Mouse (Mus musculus): ENCODE data around the gene Olfr1353. TPM values are rescaled to one million over a fixed set of nuclear protein-coding genes. Genes with fewer than 3 reads are reported as not detected.
"Not testable (repeated sequence)": the region's sequence is repeated elsewhere in the genome, so short reads cannot be mapped to it uniquely, and the experiment has no call there.

Gene Olfr1353
- not detected in 2 replicates for polyA plus RNA-seq (2015; fragmentation: Nextera tagmentation; extraction: Ambion mirVana)

GRCm38 (mm10) chr10:78963009-78963408 is at the start of gene Olfr1353:
Olfr1353 (plus strand) TSS chr10:78963309.
- H3K27ac ChIP-seq; H3K4me2 ChIP-seq; H3K27me3 ChIP-seq; H3K9me3 ChIP-seq; ATAC-seq (ENCODE audit: insufficient number of reproducible peaks, low FRiP score, low TSS enrichment, low read depth); H3K4me1 ChIP-seq; H3K36me3 ChIP-seq; H3K4me3 ChIP-seq; H3K9ac ChIP-seq: not testable (repeated sequence)

GRCm38 (mm10) chr10:78950336-78950735 is 12.8 kb upstream of the Olfr1353 start, which contains the start of gene Olfr8:
Olfr8 (plus strand) TSS chr10:78950636.
- ATAC-seq (ENCODE audit: insufficient number of reproducible peaks, low FRiP score, low TSS enrichment, low read depth); H3K9me3 ChIP-seq; H3K27ac ChIP-seq: not testable (repeated sequence)

GRCm38 (mm10) chr10:78980750-78981149 is 17.6 kb downstream of the Olfr1353 start, which contains the start of gene Olfr1352:
Olfr1352 (plus strand) TSS chr10:78981050.
- no peak within 1 kb of the TSS for H3K4me3 ChIP-seq
- H3K4me2 ChIP-seq = no peak within 1 kb of the TSS
- no peaks in the 10 kb centered on the region for H3K27me3 ChIP-seq
- H3K4me1 ChIP-seq = no peaks in the 10 kb centered on the region
- no peak for ATAC-seq (ENCODE audit: insufficient number of reproducible peaks, low FRiP score, low TSS enrichment, low read depth)
- H3K9me3 ChIP-seq = no peaks in the 10 kb centered on the region
- no peaks in the 10 kb centered on the region for H3K36me3 ChIP-seq
- no peak within 1 kb of the TSS for H3K27ac ChIP-seq
- H3K9ac ChIP-seq = no peak within 1 kb of the TSS

More at GRCm38 (mm10) chr10:78950336-78950735, 12.8 kb upstream of the Olfr1353 start, which contains the start of gene Olfr8:
- WGBS = 79% methylated on average over 1 of the region's 1 CpGs
- H3K4me1 ChIP-seq, H3K9ac ChIP-seq, H3K27me3 ChIP-seq, H3K4me3 ChIP-seq, H3K36me3 ChIP-seq, H3K4me2 ChIP-seq: not testable (repeated sequence)

GRCm38 (mm10) chr10:79012172-79012571 is 49.1 kb downstream of the Olfr1353 start, which contains the start of gene Olfr1351:
Olfr1351 (plus strand) TSS chr10:79012472.
- no peaks in the 10 kb centered on the region for H3K36me3 ChIP-seq
- H3K27me3 ChIP-seq = no peaks in the 10 kb centered on the region
- H3K4me3 ChIP-seq = no peak within 1 kb of the TSS
- H3K4me1 ChIP-seq = no peaks in the 10 kb centered on the region
- no peak within 1 kb of the TSS for H3K9ac ChIP-seq
- H3K27ac ChIP-seq = no peak within 1 kb of the TSS
- ATAC-seq (ENCODE audit: insufficient number of reproducible peaks, low FRiP score, low TSS enrichment, low read depth) = no peak
- WGBS = 62% methylated on average over 1 of the region's 1 CpGs
- no peak within 1 kb of the TSS for H3K4me2 ChIP-seq
- no peaks in the 10 kb centered on the region for H3K9me3 ChIP-seq

Other genes with a start within 250 kb of the Olfr1353 start
- 36.7 and 45.6 TPM in 2 replicates for gene Casp14, start 245.0 kb upstream of the Olfr1353 start, polyA plus RNA-seq (2015; fragmentation: Nextera tagmentation; extraction: Ambion mirVana)
- gene Ccdc105, start 210.2 kb upstream of the Olfr1353 start, polyA plus RNA-seq (2015; fragmentation: Nextera tagmentation; extraction: Ambion mirVana) = 0.10 and 0.14 TPM in 2 replicates
- 0.82 and 1.0 TPM in 2 replicates for gene Slc1a6, start 182.8 kb upstream of the Olfr1353 start, polyA plus RNA-seq (2015; fragmentation: Nextera tagmentation; extraction: Ambion mirVana)
- gene Olfr1356, start 111.1 kb upstream of the Olfr1353 start, polyA plus RNA-seq (2015; fragmentation: Nextera tagmentation; extraction: Ambion mirVana) = not detected in 2 replicates
- not detected in 2 replicates for gene Olfr1355, start 87.8 kb upstream of the Olfr1353 start, polyA plus RNA-seq (2015; fragmentation: Nextera tagmentation; extraction: Ambion mirVana)
- gene Olfr1354, start 50.1 kb upstream of the Olfr1353 start, polyA plus RNA-seq (2015; fragmentation: Nextera tagmentation; extraction: Ambion mirVana) = not detected in 2 replicates
- not detected in 2 replicates for gene Olfr8, start 12.7 kb upstream of the Olfr1353 start, polyA plus RNA-seq (2015; fragmentation: Nextera tagmentation; extraction: Ambion mirVana)
- gene Olfr1352, start 17.7 kb downstream of the Olfr1353 start, polyA plus RNA-seq (2015; fragmentation: Nextera tagmentation; extraction: Ambion mirVana) = not detected in 2 replicates
- not detected in 2 replicates for gene Olfr1351, start 49.2 kb downstream of the Olfr1353 start, polyA plus RNA-seq (2015; fragmentation: Nextera tagmentation; extraction: Ambion mirVana)
- gene Olfr57, start 65.4 kb downstream of the Olfr1353 start, polyA plus RNA-seq (2015; fragmentation: Nextera tagmentation; extraction: Ambion mirVana) = not detected in 2 replicates
- 32.8 and 34.5 TPM in 2 replicates for gene 2610008E11Rik, start 134.3 kb downstream of the Olfr1353 start, polyA plus RNA-seq (2015; fragmentation: Nextera tagmentation; extraction: Ambion mirVana)
- gene Vmn2r80, start 185.5 kb downstream of the Olfr1353 start, polyA plus RNA-seq (2015; fragmentation: Nextera tagmentation; extraction: Ambion mirVana) = not detected in 2 replicates